Mouse (Mus musculus): ENCODE data around the gene Diablo.
"Not testable (repeated sequence)": the region's sequence is repeated elsewhere in the genome, so short reads cannot be mapped to it uniquely, and the experiment has no call there.

Gene Diablo

DNA sequence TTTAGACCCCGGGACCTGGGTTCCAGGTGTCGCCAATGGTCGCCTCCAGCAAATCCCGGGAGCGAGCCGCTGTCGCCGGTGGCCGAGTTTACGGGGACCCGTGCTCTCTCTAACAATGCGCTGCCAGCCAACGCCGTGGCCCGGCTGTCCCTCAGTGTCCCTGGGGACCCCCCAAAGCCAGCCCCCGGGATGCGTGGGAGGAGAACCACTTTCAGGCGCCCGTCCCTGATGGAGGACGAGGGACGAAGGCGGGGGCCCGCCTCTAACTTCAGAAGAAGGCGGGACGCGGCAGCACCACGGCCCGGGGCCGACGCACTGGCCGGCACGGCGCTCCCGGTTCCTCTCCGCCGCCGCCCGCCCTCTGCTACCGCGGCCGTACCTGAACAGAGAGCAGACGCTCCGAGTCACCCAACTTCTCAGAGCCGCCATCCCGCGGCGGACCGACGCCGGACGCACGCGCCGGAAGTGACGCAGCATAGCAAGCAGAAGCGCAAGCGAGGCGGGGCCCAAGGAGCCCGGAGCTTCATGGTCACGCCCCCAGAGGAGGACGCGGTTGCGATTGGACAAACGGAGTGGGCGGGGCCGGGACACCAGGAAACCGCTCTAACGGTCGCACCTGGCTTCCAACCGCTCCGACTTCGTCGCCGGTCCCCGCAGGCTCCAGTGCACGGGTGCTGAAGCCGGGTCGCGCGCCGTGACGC lies at the start of gene Diablo:
Diablo (minus strand) TSS at position 485 of the 701 bp plus-strand sequence.
- peak; percentile 92 for DNase-seq (ENCODE audit: low spot score)

DNA sequence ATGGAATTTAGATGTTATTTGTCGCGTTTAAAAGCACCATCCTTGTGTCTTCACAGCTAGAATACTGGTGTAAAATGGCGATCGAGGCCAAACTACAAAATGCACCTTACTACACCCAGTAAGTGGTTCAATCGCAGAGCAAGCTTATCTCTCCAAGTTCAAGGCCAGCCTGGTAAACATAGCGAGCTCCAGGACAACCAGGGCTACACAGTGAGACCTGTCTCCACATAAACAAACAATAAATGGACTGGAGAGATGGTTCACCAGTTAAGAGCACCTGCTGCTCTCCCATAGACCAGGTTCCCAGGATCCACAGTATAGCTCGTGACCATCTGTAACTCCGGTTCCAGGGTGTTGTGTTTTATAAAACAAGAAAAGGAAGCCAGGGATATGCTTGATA lies 49.4 kb upstream of the Diablo start:
- no peak for DNase-seq (ENCODE audit: low spot score)

DNA sequence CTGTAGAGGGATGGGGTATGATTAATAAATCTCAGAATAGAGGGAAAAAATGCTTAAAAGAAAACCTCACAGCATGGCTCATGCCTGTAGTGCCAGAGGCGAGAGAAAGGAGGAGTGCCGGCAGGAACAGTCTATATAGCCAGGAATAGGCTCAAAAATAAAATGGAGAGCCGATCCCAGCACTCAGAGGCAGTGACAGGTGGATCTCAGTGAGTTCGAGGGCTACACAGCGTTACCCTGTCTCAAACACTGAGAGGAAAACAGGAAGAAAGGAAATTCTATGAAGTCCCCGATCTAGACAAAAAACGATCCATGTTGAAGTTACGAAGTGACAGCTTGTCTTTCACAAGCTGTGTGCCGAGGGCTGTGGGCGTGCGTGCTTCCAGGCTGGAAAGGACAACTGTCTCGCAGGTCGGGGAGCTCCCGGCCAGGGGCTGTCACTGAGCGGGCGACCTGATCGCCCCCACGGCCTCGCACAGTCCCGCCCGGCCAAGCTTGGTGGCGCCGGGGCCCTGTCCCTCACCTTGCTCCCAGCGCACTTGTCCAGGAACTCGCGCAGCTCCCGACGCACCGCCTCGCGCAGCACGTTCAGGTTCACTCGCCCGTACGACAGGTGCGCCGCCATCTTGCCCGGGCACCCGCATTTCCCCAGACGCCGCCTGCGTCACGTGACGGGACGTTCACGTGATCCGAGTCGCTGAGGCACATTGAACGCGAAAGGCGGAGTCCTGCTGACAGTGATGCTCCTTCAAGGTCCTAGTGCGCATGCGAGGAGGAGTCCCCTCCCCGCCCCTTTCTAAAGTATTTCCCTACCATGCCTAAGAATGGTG lies 48.6 kb upstream of the Diablo start, which contains the start of gene Vps33a:
Vps33a (minus strand) TSS at position 682 of the 830 bp plus-strand sequence.
- peak; percentile 90 for DNase-seq (ENCODE audit: low spot score)

DNA sequence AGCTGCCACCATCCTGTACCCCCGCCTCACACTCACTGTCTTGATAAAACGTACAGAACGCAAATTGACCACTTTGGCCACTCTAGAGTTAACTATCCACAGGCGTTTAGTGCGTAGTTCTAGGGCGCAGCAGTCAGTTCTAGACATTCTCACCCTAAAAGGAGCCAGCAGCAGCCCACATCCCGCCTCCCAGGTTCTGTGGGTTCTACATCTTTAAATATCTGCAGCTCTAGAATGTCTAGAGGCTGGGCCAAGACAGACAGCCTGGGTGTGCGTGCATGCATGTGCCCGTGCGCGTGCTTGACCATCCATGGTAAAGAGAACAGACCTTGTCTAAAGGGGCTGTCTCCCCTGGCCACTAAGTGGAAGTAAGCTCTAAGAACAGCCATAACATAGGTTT lies 37.2 kb upstream of the Diablo start:
- DNase-seq (ENCODE audit: low spot score), result no peak

DNA sequence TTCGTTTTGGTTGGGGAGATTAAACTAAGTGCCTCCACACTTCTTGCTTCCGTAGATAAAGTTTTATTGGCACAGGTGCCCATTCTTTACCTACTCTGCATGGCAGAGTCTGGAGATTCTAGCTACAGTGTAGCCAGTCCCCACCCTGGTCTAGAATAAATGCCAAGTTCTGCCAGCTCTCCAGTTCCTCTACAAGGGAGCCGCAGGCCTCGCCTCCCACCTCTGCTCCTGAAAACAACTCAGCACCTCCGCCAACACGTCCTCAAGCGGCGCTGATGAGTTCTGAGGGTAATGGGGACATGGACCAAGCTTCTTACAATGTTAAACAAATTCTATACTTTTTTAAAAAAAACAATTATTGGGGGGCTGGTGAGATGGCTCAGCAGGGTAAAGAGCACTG lies 35.6 kb upstream of the Diablo start:
- no peak for DNase-seq (ENCODE audit: low spot score)

DNA sequence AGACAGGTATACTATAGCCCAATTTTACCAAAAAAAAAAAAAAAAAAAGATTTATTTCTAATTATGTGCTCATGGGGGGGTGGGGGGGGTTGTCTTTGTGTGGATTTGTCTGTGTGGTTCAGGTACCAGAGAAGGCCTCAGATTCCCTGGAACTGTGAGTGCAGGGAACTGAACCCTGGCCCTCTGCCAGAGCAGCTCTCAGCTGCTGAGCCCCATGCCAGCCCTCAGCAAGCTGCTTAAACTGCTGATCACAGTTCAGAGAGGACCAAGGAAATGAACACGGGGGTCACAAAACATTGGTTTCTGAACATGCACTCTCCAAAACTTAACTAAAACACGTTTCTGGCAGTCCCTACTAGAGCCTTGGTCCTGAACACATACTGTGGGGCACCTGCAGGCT lies 32.5 kb upstream of the Diablo start:
- no peak for DNase-seq (ENCODE audit: low spot score)

DNA sequence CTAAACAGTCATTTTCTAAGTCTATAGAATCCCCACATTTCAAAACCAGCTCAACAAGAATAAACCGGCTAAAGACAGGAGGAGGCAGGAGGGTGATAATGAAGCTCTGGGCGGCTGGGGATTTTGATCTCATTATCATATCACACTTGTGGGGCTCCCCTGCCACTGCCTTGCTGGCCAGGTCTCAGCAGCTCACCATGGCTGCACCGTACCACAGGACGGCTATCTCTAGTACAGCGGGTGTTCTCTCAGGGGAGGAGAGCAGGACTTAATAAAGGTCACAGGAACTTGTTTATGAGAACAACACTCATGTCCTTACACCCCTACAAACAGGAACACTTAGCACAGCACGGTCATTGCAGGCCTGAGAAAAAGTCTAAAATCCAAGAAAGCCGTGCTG lies 31.7 kb upstream of the Diablo start:
- DNase-seq (ENCODE audit: low spot score), result no peak

DNA sequence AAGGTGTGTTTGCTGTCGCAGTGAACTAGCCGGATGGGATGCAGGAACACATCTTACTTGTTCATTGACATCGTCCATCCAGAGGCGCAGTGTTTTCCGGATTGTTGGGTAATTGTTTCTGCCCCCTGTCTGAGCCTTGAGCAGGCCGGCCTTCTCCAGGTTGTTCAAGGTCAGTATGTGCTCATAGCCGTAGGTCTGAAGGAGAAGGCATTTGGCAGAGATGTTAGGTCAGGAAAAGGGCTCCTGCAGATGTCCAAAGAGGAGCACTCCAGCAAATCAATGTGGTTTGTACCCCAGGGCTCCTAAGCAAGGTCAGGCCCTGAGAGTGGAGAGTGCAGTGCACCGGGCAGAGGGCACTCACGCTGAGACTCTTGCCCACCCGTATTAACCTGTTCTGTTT lies 9.8 kb upstream of the Diablo start:
- no peak for DNase-seq (ENCODE audit: low spot score)

DNA sequence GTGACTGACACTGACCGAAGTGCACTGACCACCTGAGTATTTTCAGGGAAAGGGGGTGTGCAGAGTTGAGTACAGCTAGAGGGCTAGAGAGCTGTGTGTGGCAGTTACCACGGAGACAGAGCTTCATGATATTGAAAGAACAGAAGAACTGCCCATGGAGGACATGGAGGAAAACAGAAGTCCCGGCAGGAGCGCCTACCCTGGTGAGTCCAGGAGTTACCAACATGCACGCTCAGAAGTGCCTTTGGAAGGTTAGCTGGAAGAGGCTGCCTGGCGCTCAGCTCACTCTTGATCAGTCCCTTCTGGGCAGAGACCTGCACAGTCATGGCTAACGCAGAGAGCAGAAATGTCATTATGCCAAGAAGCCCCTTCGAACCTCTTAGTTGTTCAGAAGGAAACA lies 6.1 kb upstream of the Diablo start:
- no peak for DNase-seq (ENCODE audit: low spot score)

DNA sequence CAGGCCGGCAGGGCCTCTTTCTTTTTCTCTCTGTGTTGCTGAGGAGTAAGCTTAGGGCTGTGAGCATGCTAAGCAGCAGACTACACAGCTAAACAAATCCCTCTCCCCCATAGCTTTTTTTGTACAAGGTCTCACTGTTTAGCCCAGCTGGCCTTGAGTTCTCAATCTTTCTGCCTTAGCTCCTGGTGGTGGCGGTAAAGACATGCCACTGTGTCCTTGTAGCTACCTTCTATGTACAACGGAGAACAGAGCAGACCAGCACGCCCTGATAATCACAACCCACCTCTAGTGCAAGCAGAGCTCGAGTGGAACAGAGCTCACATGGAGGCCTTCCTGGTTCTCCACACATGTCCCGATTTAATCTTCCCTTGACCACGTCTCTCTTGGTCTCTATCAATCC lies 4.7 kb upstream of the Diablo start:
- DNase-seq (ENCODE audit: low spot score), result no peak

DNA sequence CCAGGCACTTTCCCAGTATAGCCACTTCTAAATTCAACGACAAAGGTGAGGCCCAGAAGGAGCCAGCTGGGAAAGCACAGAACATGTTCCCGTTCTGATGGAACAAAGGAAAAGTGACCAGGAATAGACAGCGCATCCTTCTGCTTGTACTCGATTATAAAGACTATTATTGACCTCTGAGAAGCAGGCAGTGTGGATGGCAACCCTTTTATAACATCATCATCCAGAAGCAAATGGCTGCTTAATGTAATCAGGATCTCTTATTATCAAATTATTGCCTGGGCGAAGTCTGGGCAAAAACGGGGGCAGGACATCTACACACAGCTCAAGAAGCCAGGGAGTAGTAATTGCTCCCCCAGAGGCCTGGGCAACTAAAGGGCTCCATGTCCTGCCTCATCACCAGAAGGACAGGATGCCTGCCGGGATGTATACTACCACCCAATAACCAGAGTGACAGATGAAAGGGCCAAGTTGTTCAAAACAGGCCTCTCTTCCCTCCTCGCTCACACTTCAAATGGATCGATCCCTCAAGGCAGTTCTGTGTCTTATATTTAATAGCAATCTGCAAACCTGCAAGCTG lies 2.0 kb upstream of the Diablo start:
- no peak for DNase-seq (ENCODE audit: low spot score)

DNA sequence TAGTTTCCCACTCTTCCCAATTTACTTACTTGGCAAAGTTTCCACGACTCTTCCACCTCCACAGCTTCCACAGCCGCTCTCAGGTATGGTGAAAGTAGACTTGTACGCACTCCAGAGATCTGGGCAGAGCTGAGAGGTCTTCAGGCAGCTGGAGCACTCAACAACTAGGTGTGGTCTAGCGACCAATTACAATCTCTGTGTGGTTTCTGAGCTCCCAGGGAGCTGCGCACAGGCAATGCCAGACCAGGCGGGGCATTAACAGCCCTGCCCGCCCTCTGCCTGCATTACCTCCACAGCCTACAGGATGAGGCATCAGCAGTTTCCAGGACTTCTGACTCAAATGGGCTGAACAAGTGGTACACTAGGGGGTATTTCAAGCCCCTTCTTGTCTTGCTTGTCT lies 1.3 kb upstream of the Diablo start, which contains the start of gene Gm49027:
Gm49027 (minus strand) TSS at position 208 of the 400 bp plus-strand sequence.
- no peak for DNase-seq (ENCODE audit: low spot score)

DNA sequence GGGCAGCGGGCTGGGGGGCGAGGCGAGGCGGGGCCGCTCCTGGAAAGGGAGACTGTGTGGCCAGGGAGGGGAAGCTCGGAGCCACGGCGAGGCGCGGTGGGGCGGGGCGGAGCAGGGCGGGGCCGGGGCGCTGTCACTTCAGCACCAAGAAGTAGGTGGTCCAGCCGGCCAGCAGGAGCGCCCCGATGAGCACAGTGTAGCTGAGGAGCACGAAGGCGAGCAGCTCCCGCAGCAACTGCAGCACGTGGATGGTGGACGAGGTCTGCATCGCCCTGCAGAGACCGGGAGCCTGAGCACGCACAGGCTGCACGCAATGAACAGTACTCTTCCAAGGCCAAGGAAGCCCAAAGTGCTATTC lies 396 bp upstream of the Diablo start:
- no peak for DNase-seq (ENCODE audit: low spot score)

DNA sequence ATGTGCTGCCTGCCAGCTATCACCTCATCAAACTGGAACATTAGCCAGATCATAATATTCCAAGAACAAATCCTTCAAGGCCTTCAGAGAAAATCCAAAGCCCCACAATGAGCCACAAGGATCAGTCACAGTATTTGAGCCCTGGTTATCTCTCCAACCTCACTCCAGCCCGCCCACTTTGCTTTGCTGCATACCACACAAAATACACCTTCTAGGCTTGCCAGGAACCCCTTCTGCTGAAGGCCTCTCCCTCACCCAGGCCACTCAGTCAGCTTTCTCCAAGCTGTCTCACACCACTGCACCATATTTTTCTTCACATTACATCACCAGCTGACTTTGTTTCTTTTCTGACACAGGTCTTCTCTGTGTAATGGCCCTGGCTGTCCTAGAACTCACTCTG lies 1.8 kb downstream of the Diablo start:
- DNase-seq (ENCODE audit: low spot score), result no peak

DNA sequence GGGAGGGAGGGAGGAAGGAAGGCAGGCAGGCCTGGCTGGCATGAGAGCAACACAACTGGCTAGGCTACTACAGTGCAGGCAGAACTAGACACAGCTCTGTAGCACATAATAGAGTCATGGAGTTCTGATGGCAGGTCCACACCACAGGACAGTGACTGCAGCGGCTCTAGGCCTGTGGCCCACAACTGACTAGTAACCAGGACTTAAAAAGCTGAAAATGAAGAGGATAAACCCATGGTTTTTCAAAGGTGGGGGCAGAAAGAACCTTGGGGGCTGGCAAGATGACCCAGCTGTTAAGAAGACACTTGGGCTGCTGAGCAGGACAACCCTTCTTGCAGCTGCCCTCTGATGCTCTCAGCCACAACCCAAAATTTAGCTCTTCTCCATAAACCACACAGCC lies 2.4 kb downstream of the Diablo start:
- no peak for DNase-seq (ENCODE audit: low spot score)

DNA sequence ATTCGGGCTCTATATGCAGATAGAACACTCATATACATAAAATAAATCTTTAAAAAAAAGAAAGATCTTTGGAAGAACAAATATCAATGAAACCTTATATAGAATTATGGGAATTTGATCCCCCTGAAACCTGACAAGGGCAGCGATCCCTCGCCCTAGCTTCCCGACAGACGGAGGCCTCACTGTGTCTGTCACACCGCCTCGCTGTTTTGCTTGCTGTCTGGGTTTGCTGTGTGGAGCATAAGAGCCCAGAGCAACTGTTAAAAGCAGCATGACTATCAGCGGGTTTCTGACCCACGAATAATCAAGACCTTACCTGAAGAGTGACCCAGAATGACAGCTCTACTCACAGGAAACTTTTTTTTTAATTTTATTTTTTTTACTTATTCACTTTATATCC lies 3.3 kb downstream of the Diablo start:
- no peak for DNase-seq (ENCODE audit: low spot score)

DNA sequence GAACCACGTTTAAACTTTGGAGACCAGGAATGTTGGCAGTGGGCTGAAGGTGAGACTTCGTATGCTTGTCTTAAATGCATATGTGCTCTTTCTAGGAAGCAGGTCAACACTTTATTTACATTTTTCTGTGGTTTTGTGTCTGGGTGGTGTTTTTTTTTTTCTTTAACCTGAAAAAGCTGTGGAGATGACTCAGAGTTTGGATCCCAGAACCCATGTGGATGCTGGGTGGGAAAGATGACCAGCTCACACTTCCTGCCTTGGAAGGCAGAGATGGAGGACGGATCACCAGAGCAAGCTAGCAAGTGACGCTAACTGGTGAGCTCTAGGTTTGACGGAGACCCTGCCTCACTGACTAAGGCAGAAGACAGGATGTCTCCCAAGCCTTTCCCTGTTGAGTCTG lies 9.1 kb downstream of the Diablo start:
- DNase-seq (ENCODE audit: low spot score), result no peak

DNA sequence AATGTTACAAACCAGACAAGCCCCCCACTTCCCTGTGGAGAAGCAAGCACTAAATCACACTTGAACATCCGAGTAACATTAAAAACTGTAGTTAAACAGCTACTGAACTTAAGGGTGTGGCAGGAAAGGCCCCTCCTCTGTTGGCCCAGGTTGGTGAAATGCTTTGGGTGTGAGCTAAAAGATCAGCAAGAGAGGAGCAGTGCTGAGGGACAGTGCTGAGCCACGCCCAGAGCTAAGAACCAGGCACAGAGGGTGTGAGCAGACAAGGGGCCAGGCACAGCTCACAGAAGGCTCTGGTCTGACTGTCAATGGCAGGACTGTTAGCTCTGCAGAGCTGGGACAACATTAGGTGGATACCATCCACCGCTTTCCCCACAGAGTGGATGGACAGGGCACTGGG lies 11.9 kb downstream of the Diablo start:
- no peak for DNase-seq (ENCODE audit: low spot score)

DNA sequence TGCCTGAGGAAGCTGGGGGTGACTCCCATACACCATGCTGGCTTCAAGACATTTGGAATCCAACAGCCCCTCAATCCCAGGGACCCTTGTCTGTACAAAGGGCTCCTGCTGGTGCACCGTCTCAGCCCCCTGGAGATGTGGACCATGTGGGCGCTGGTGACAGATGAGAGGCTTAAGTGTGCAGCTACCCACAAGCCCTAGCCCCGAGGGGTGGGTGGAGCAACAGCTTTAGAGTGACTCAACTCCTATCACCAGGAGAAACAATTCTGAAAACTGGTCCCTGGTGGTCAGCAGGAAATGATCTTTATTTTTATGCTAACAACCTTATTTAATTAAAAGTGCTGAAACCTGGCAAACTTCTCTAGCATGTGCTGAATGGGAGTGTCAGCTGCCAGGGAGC lies 12.6 kb downstream of the Diablo start:
- not testable (repeated sequence) for DNase-seq (ENCODE audit: low spot score)

DNA sequence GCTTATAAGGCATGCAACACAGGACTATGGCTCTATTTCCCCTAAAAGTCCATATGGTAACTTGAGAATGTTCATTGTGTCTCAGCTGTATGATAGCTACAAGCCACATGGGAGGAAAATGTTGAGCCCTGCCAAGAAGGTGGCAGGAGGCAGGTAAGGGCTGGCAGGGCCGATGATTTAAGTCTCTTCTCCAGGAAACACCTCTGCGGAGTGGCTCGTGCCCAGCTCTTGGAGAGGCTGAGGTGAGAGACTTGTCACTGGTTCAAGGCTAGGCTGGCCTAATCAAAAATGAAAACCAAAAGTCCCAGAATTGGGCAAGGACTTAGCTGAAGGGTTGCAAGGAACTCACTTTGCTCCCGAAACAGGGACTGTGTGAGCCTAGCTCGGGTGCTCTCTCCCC lies 13.8 kb downstream of the Diablo start, which contains the start of gene B3gnt4:
B3gnt4 (plus strand) TSS at position 301 of the 400 bp plus-strand sequence.
- DNase-seq (ENCODE audit: low spot score), result no peak

DNA sequence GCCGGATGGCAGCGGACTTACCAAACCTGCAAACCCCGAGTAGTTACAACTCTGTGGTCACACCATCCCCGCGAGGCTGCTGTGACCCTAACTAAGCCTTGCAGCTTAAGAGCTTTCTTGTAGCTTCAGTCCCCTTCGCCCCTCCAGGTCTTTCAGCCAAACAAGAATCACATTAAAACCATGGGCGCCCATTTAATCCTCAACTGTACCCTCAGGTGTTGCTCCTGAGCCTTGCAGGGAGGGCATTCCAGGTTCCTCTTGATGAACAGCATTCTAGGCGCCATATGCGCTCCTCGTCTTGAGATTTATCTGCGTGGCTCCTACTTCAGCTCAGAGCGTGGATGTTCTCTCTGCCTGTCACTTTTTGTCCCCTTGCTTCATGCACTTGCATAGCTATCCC lies 15.1 kb downstream of the Diablo start:
- no peak for DNase-seq (ENCODE audit: low spot score)

DNA sequence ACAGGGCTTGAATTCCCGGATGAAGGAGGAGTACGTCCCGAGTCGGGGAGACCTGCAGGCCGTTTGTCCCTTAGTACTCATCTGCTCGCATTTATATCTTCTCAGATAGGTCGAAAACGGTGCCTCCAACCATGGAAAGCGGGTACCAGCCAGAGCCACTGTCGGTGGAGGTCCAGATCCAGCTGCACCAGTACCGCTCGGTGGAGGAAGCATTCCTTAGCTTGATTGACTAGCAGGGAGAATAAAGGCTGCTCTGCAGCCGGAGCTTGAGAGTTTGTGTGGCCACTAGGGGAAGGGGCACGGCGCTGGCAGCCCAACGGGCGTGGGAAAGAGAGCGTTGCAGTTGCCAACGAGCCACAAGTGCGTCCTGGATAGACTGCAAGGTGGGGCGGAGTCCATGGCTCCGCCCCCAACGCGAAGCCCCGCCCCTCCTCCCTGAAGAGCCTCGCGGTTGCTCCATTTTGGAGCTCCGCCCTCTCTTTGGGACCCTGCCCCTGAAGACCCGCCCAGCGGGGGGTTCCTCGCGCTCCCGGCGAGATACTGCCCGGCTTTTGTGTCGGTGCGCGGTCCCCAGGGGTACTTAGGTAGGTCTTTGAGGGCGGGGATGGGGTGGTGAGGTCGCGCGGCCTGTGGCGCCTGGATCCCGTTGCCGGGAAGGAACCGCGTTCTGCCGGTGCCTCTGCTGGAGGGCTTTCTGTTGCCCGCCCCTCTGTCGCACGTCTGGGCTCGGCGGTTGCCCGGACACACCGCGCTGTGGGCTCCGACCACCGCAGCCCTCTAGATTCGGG lies 15.8 kb downstream of the Diablo start:
- DNase-seq (ENCODE audit: low spot score), result no peak

Measured in layer of hippocampus, adult 9-10 months (tissue).